Mouse (Mus musculus) testis, postnatal 10 days (tissue): Measurements from ENCODE around the gene Apoh.

Source experiments
- DNase-seq: peaks from one replicate; pipeline ENCODE4 v3.0.0; 2021; ENCODE audit warnings: low spot score

The Apoh gene

DNA sequence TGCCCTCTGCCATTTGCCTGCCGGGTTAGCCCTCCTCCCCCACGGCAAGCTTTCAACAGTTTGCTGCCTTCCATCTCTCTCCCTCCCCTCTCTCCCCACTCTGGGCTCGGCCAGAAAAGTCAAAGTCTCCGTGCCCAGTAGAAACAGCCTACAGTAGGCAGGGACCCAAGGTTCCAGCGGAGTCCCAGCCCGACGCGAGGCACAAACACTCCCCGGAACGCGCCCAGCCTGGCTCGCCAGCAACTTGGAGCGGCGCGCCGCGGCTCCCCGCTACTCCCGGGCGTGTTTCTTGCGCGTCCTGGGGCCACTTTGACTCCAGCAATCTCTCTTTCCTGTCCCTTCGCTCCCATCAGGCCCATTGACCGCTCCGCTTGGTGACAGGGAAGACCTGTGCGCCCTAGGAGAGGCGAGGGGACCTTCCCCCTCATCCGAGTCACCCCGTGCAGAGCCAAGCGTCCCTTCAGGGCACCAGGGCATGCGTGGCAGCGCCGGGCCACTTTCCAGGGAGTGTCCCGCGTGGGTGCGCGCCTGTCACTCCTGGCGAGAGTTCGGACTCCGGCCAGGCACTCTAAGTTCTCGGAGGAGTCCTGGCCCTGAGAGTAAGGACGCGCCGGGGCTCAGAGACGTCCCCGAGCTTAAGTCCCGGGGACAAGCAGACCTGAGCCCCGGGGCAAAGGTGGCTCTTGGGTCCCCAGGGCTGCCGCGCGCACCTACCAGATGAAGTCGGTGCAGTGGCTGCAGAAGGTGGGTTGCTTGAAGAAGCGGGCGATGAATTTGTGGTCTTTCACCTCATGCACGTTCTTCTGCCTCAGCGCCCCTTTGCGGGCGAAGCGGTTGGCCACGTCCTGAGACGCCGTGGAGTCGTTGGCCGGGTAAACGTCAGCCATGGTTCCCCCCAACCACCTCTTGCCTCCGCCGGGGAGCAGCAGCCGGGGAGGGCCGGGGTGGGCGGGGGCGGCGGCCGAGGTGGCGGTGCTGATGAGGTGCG is at the start of gene Apoh:
Gene Apoh, plus strand, starts transcription at position 574 of the 988 bp plus-strand sequence.
- peak; percentile 60 for DNase-seq

DNA sequence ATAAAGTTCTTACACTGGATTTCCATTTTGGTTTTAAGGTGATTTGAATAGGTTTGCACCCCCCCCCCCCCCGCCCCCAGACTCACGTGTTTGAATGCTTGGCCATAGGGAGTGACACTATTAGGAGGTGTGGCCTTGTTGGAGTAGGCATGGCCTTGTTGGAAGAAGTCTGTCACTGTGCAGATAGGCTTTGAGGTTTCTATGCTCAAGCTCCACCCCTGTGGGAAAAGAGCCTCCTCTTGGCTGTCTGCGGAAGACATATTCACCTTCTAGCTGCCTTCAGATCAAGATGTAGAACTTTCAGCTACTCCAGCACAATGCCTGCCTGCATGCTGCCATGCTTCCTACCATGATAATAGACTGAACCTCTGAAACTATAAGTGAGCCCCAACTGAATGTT is 49.3 kb upstream of the Apoh start:
- DNase-seq = no peak

DNA sequence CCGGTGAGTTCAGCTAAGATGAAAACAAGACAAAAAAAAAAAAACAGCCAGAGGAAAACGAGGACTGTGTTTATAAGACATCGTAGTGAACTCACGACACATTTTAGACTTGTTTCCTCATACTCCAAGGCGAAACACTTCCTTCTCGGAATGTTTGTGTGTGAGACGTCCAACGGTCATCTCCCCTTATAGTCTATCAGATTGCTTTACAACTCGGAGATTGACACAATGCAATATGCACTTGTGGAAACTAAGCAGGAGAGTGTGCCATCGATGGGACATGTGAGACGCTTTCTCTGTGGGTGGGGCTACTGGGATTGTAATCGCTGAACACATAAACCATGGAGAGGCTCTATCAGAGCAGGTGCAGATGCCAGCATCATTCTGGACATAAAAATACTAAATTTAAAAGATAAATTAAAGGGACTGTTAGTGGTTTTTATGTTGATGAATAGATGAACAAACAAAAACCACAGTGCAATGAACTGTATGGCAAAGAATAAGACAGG is 48.8 kb upstream of the Apoh start:
- no peak for DNase-seq

DNA sequence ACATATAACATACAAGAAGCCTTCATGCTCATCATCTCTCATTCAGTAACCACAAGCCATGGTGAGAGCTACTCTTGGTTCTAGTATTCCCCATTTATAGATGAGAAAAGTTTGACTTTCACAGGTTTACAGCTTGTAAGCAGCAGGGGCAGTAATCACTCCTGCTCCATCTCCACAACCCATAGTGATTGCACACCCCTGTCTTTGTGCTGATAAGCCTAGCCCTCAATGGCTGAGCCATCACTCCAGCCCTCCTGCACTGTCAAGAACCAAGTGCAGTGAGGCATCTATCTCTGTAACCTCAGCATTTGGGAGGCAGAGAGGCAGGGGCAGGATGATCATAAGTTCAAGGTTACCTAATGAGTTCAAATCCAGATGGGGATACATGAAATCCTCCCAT is 47.8 kb upstream of the Apoh start:
- no peak for DNase-seq

DNA sequence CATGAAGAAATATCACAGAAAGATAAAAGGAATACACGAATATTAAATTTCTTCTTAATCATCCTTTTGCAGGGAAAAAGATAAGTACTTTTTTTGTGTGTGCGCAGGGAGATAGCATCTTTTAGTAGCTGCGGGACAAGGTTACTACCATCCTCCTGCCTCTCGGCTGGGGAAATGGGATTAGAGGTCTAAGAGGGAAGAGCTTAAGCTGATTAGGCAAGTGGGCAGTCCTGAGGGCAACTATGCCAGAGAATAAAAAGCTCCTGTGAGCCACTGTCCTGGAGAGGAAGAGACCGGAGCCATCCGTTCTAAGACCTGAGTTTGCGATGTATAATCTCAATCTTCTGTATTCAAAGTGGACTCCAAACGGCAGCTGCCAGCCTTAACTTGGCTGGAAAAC is 45.2 kb upstream of the Apoh start:
- DNase-seq = no peak

DNA sequence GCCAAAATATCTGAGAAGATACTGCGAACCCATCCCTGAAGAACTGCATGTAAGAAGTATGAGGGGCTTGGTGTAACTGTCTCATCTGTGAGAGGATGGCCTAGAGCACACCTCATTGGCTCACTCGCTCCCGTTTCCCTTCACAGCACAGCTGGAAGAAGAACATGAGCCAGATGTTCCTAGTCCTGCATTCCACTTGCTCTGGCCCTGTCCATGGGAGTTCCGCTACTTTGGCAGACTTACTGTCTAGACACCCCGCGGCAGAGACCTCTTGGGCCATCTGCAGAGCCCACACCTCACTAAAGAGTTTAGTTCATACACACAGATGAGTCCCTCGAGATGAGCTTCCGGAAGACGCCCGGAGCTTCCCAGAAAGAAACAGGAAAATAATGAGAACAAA is 43.2 kb upstream of the Apoh start:
- no peak for DNase-seq

DNA sequence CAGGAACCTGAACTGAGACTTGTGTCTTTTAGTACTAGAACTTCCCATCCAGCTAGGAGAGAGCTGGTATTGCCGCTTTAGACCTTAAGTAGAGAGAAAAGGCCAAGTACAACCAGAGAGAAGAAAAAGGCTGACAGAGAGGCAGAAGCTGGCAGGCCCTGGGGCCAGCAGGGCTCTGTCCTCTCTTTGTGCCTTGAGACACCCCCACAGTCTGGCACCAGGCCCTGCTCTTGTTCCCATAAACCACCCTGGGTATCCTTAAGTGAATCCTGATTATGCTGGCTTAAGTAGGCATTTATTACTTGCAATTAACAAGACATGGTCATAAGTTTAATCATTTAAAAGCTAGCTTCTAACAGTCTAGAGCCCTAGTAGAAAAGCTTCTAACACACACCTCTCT is 42.7 kb upstream of the Apoh start:
- no peak for DNase-seq

DNA sequence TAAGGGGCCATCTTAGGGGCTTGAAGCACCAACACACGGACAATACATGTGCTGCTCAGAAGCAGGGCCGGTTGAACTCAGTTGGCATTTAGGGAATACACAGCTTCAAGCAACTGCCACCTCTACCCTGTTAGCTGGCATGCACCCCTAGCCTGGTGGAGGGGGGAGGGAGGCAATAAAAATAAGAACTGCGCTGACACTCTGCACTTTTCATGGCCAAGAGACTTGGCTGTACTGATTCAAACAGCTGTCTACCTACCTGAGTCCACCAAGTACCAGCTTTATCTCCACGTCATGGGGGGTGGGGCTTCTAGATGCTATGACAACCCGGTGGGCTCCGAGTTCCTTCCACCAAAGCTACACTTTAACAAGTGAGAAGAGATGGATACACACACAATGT is 42.1 kb upstream of the Apoh start:
- DNase-seq = no peak

DNA sequence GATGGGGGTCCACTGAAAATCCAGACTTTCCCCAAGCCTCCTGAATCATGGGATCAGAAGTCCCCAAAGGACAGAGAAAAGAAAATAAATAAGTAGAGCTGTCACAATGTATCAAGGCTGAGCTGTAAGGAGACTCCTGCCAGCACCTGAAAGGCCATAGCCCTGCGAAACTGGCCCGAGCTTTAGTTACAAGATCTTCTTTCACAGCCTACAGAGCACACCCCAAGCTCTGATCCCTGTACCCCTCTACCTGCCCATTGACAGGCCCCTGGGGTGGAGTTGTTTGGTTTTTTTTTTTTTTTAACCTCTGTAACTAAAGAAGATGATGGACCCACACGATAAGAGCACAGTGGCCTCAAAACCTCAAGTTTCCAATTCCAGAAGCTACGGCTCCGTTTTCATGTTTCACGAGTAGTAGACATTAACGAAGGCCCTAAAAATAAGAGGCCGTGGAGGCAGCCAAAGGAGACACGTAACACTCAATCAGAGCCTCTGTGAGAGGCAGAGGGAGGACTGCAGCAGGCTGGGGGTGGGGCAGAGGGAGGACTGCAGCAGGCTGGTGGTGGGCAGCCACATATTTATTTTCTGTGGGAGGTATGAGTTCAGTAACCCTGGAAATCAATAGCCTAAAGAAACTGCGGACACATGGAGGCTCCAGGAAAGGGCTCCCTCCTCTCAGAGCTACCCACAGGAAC is 41.2 kb upstream of the Apoh start:
- DNase-seq = no peak

DNA sequence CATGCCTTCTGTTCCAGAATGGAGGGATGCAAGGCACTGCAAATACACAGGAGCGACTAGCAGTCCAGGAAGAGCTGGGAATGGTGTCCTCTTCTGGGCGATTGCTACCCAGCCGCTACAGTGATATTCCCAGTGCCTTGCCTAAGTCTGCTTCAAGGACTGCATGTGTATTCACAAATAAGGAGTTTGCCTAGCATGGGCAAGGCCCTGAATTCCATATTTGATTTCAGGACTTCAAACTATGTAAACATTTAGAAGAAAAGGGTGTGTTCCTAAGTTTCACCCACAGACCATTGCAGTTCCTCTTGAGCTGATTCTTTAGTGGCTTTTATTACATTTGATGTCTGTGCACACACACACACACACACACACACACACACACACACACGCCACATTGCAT is 39.4 kb upstream of the Apoh start:
- no peak for DNase-seq

DNA sequence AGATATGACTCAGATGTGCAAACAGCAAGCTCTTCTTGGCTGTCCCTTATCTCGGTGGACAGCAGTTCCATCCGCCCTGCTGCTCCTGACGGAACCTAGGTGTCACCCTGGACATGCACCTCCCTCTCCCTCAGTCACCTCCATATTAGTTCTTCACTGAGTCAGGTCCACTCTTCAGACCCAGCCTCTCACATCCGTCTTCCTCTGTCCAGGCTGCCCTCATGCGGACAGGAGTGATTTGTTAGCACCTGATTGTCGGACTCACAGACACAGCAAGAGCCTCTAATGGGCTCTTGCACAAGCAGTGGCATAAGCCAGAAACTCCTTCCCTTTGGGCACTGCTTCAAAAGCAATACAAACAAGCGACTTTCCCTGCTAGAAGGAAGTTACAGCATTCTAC is 35.9 kb upstream of the Apoh start:
- no peak for DNase-seq

DNA sequence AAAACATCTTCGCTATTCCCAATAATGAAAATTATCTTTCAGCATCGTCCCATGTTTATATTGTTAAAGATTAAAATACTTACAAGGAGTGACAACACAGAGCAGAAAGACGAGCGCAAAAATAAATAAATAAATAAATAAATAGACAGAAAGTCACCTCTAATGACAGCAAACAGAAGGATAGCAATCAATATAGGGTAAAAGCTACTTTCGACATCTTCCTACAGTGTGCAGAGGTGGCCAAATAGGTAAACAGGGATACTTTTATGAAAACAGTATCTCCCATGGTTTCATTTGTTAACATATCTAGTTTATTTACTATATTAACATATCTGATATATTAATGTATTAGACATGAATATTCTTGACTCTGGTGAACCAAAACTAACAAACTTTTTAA is 34.9 kb upstream of the Apoh start:
- DNase-seq = no peak

DNA sequence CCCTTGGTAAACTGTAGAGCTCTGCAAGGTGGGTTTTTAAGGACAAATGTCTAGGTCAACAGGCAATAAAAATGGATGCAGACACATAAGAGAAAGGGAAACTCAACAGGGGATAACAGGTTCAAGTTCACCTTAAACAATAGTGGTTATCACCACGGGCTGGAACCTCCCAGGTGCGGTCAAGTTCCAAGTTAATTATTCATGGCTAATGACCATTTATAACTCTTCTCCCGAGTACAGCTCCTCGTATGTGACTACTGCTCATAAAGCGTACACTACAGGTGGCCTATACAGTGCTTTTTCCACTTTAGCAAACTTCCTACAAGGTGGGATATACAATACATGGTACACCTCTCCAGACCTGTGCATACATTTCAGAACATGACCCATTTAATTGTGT is 33.4 kb upstream of the Apoh start:
- DNase-seq = no peak

DNA sequence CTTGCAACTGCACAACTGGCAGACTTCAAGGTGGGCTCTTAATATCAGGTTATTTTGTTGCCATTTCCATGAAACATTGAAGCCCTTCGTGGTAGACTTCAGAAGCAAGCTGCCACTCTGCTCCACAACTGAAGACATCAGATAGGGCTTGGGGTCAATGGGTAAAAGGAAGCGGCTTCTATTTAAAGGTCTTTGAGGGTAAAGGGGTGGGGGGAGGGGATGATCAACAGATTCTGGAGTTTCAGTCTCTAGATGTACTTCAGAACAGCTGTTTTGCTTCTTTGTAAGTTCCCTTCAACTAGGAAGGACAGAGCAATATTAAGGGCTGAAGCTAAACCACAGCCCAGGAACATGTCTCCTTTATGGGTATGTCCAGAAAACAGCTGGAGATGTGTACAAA is 31.2 kb upstream of the Apoh start:
- no peak for DNase-seq

DNA sequence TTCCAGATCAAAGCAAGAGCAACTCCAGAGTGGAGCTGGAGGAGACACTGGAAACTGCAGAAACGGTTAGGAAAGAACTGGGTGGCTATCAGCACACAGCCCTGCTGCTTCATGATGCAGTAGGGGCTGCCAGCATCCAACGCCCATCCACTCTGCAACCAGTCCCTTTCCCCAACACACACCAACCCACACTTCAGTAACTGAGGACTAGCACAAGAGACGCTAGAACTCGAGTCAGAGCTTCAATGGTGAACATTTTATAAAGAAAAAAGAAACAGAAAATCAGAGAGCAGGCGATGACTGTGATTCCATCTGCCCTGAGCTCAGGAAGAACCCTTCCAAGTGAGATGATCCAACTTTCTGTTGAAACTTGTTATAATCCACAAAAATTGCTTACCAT is 30.6 kb upstream of the Apoh start:
- no peak for DNase-seq

DNA sequence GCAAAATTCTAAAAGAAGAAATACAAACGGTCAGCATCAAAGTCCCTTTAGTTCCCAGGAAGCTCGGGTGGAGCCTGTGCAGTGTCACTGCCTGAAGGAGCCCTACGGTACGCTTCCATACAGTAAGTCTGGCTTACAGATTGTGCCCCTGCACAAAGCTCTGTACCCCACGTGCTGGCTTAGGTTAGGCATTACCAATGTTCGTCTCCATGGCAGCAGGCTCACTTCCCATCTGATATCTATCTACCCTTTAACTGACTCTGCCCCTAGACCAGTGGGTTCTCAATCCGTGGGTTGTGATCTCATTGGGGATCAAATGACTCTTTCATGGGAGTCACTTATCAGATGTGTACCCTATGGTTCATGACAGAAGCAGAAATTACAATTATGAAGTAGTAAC is 27.4 kb upstream of the Apoh start:
- no peak for DNase-seq

DNA sequence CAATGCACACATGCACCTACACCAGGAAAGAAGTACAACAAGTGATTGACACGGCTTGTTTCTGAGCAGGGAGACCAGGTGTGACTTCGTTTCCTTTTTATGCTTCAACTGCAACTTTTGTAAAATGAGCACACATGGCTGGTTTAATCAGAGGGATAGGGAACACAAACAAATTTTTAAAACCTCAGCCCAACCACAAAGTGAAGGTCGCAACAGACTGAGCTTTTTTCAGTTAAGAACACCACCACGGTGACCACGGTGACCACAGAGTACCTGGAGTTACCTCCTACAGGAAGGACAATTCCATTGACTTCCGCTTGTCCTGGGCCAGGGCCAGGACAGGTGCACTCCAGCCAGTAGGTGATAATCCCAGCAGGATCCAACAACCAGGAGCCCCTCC is 25.3 kb upstream of the Apoh start:
- DNase-seq = no peak

DNA sequence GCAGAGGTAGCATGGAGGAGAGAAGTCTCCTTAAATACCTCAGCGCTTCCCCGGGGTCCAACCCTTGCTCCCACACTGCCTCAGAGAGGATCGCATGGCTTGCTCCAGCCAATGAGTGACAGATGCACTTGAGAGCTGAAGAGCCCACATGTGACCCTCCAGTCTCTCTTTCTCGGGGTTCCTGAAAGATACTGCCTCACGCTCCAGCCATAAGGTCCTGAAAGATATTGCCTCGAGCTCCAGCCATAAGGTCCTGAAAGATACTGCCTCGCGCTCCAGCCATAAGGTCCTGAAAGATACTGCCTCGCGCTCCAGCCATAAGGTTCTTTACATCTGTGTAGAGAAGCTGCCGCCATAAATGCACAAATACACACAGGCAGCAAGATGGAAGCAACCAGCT is 24.0 kb upstream of the Apoh start:
- no peak for DNase-seq

DNA sequence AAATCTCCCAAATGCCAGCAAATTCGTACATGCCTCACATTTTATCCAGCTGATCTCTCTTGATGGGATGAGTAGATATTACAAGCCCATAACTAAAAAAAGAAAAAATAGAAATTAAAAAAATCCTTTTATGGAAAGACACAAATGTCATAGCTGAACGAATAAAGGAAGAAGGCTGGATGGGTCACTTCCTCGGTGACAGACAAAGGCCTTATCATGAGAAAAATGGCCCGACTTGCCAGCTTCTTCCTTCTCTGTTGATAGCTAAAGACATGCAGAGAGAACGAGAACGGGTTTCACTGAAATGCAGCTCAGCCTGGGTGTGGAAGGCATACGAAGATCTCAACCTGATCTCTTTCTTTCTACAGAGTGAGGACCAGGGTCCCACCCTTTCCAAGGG is 22.6 kb upstream of the Apoh start:
- no peak for DNase-seq

DNA sequence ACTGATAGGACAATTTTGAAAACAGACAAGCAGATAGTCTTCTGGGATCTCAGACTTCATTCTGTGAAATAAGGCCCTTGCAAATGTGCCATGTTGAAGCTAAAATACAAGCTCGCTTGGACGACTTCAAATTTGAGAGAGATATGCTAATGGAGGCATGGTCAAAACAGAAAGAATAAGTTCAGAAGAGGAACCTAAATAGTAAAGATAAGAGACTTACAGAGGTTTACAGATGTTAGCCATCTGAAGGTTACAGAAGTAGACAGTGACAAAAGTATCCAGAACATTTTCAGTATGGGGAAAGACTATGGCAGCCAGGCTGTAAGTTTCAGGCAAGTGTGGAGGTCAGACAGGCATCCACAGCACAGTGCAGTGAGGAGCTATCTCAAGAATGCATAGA is 21.0 kb upstream of the Apoh start:
- no peak for DNase-seq

DNA sequence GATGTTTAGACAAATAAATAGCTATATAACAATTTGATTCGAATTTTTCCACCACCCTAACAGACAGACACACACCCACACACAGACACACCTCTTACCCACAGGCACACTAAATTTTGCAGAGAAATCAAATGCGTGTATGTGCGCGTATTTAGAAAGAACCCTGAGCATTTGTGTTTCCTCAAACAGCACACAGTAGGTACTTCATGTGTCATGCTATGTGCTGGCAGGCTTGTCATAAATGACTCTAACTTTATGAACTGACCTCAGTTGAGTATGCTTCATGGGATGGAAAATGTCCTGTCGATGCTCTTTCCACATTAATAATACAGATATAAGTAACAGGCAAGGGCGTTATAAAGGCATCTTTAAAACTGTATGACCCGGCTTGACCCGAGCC is 17.2 kb upstream of the Apoh start:
- DNase-seq = no peak

DNA sequence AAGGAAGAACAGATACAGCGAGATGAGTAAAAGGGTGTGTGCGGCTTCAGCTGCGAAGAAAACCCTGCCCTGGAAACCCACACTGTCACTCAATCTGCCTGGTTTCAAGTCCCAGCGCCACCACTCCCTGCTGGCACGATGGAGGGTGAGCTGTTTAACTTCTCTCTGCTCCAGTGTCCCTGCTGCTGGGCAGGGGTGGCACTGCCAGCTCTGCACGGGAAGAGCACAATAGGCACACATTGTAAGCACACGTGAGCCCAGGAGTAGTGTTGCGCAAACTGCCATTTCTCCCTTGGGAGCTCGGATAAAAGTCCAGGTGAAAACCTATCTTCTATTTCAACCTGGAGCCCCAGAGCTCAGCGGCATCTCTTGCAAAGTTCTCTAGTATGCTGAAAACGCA is 12.3 kb upstream of the Apoh start:
- no peak for DNase-seq

DNA sequence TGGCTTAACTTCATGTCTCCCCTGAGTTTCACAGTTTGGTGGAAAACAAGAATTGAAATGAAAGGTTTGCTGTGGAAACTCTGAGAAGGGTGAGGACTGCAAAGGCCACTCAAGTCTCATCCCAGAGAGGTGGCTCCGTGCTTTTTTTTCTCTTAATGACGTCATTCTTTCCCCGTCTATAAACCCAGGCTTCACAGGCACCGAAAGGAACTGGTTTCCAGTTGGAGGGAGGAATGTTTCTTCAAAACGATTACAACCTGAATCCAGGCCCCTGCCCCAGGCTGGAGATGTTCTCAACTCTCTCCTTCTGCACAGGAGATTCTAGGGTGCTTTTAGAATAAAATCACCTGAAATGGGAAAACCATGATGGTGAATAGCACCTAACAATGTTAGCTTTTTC is 10.1 kb upstream of the Apoh start:
- DNase-seq = no peak
